Mouse (Mus musculus) lung, postnatal 0 days (tissue): ENCODE results near the gene C2cd4a.

Experiments used
- CTCF ChIP-seq: IDR thresholded peaks from 2 replicates; pipeline ENCODE4 v1.5.1; 2016; ENCODE audit warnings: antibody characterized with exemption, mild to moderate bottlenecking
- EP300 ChIP-seq: IDR thresholded peaks from 2 replicates; pipeline ENCODE4 v1.6.1; 2016; ENCODE audit warnings: antibody characterized with exemption, mild to moderate bottlenecking, control low read depth

DNA sequence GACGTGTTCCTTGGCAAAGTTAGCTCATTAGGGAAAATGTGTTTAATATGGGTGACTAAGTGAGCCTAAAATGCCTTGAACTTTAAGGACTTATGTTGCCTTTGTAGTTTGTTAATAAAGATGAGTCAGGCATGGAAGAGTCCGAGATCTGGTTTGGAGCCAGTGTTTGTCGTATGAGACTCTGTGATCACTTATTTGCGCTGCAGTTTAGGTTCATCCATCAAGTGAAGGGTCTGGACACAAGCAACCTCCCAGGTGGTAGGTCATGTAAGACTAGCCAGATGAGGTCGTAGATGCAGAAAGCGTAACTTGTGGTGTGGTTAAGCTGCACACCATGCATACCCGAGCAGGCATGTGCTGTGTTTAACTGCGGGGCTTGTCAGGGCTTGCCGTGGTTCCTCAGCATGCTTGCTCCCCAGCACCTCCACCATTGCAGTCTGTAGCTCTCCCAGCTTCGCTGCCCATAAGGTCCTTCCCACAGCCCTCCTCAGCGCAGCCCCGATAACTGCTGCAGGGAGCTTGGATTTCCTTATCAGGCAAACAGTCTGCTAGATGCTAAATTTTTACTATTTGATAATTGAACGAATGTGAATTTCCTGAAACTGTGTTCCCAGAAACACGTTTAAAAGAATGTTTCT, 45.1 kb upstream of the C2cd4a start:
- no peak for TF ChIP-seq CTCF
- TF ChIP-seq EP300, result no peak
